Mouse (Mus musculus) liver, adult 2 months (tissue): ENCODE data around the gene Fdxacb1.

ENCODE experiments used
- CTCF ChIP-seq: fragments of 200-500 bp; IDR thresholded peaks from 2 replicates; pipeline ENCODE4 v1.5.1; 2011; ENCODE audit warnings: low read depth, low read length, control low read depth
- POLR2A ChIP-seq: fragments of 200-500 bp; IDR thresholded peaks from 2 replicates; pipeline ENCODE4 v1.6.1; 2011; ENCODE audit warnings: low read length, control low read depth; ENCODE audit not compliant: insufficient read depth; ENCODE audit errors: extremely low read depth

GRCm38 (mm10) chr9:50782155-50782554, 14.1 kb downstream of the Fdxacb1 start:
- TF ChIP-seq CTCF = peak; percentile 59
- no peak for TF ChIP-seq POLR2A
